Mouse (Mus musculus) heart, adult 8-10 months (tissue): ENCODE measurements around the gene C130050O18Rik. TPM values are rescaled to one million over a fixed set of nuclear protein-coding genes. Genes with fewer than 3 reads are reported as not detected.

Experiments used
- DNase-seq: peaks from one replicate; pipeline ENCODE4 v3.0.0; 2022; ENCODE audit warnings: low spot score
- total RNA-seq, 4 experiments: library from RNA; stranded (reverse); gene quantifications; 2 replicates each; pipeline ENCODE4 v1.2.4; 2022

Gene C130050O18Rik
- total RNA-seq, 4 experiments from 2014 or later = 0.49 to 1.2 (median 0.72) TPM

DNA sequence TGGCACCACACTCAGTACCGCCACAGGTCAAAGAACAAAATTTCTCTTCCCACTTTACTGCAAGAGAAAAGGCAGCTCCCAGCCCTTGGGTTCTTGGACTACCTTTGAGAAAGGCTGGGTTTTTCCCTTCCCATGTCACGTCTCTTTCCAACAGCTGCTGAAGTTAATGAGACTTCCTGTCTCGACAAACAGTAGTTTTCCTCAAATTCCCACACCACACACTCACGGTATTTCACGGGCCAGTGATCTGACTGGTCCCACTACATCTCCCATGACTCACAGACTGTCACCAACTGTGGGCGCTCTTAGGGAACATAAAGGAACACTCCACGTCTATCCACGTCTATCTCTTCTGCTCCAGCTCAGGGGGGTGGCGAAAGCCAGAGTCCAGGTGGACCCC, 20.1 kb downstream of the C130050O18Rik start:
- no peak for DNase-seq

DNA sequence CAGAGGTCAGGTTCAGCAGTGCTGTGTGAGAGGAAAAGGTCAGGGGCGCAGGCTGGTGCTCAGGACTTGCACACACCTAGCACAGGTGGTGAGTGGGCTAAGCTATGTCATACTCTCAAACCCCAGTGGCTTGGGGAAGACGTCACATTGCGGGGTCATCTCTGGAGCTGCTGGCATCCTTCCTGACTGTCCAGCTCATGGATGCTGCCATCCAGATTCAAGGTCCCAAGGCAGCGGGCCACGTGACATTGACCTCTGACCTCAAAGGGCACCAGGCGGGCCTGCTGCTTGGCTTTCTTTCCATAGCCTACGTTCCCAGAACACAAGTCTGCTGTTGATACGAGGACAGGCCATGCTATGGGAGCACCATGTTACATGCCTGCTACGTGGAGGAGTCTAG, 21.9 kb downstream of the C130050O18Rik start:
- no peak for DNase-seq

DNA sequence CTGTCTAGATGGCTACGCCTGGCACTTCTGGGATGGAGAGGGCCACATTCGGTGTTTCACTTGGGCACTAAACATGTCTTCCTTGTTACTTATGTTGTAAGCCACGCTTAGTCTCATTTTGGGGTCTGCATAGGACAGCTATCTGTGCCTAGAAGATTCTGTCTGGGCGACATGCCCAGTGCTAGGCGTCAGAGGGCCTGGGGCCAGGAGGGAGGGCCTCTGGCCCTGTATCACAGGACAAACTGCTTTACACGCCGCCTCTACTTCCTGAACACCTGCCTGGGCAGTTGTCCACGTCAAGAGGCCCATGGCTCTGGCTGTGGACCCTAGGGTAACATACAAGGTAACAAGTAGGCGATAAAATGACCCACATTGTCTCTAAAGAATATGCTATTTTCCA, 22.9 kb downstream of the C130050O18Rik start:
- no peak for DNase-seq

DNA sequence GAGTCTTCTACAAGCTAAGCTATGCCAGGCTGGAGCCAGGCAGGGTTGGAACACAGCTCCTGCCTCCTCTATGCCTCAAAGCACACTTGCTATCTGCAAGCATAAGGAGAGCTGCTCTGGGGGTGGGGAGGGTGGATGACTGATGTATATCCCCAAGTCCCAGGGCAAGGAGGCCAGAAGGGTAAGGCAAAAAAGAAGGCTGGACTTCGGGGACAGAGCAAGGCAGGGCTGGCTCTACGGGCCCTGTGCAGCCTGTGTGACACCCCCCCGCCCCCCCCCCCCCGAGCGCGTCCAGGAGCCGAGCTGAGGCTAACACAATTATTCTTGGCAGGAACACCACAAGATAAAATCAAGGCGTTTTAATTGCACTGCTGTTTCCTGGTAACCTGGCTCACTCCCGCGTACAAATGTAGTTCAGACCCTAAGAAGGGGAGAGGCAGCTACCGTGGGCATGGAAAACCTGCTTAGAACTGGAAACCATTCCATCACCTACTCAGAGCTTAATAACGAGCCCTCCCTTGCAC, 24.8 kb downstream of the C130050O18Rik start:
- DNase-seq = no peak

DNA sequence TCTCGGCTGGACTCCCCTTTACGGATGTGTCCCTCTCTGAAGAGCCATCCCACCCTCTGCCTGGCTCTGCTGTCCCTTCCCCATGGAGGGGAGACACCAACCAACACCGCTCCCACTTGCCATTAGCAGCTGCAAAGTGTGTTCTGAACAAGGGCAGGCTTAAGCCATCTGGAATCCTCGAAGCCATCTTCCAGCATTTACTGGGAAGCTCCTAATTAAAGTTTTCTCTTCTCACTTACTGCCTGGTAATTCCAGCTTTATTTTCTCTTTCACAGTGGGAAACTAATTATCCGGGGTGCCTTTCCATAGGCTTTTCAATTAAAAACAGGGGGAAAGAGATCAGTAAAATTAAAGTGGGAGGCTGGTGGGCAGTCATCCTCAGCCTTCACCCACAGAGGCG, 27.3 kb downstream of the C130050O18Rik start:
- no peak for DNase-seq

DNA sequence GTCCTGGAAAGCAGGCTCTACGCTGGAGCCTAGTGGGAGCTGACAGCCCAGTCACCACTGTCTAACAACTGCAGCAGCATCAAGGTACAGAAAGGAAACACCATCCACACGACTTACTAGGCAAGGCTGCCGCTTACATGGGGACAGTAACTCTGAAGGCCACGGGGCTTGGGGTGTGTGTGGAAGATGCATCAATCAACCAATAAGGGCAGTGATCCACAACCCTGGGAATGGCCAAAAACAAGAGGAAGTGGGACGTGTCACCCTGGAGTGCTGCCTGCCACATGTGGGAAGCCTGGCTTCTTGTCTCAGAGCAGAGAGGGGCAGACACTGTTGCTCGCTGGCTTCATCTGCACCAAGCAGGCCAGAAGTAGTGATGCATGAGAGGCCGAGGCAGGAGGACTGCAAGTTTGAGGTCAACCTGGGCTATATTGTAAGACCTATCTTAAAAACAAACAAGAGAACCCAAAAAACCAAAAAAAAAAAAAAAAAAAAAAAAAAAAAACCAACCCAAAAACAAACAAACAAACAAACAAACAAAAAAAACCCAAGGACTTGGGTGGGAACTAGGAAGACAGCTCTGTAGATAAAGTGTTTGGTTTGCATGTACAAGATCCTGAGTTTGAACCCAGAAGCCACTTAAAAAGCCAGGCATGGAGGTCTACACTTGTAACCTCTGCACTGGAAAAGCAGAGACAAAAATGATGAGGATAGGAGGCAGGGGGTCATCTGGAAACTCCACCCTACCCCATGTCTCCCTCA, 27.8 kb downstream of the C130050O18Rik start:
- no peak for DNase-seq

DNA sequence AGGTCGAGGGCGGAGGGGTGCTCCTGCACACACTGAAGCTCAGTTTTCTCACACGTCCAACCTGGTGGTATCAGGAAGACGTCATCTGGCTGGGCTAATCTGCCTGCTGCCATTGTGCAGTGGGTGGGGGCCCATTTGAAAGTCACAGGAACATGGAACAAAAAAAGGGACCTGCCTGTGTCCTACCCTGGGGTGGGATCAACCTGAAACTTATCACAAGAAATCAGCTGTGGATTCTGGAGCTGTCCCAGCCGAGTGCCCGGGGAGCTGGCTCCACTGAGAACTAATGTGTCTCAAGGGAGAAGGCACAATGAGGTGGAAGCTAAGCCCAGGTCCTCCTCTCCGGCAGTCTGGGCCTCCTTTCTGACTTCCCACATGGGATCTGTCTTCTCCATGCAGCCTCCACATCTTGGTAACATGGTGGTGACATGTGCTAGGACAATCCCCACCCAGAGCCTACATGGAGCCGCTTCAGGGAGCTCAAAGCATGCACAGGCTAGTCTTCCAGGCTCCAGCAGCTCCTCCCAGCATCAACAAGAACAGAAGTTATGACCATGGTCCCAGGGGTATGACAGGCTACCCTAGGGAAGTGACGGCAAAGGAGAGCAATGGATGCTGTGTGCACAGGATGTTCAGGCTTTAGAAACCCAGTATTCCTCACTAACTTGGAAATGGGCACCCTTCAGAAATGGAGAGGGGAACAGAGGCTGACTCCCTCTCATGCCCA, 28.9 kb downstream of the C130050O18Rik start:
- no peak for DNase-seq

DNA sequence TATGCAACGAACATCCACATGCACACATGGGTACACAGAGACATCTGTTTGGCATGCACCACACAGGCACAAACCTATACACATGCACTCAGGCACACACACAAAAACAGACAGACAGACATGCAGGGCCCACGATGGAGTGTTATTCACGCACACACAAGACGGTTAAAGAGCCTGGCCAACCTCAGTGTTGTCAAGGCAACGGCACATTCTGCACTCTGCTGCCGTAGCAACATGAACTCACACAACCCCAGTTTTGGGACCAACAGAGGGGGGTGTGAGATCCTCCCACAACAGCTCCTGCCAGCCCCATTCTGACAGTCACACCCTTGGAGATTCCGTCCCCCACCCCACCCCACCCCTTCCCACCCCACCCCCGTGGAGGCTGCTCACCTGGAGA, 29.9 kb downstream of the C130050O18Rik start:
- no peak for DNase-seq

DNA sequence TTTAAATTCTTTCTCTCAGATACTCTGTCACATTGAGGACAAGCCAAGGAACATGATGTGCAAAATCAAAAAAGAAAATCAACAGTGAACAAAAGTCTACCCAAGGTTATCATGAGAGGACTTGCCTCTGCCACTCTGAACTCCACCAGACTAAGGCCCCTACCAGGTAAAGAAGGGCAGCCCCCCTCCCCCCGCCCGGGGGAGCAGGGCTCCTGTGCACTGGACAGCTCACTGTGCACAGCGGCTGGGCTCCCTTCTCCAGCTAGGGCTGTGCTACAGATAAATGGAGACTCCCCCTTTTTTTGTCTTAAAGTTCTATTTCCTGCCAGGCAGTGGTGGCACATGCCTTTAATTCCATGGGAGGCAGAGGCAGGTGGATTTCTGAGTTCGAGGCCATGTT, 32.7 kb downstream of the C130050O18Rik start:
- no peak for DNase-seq

DNA sequence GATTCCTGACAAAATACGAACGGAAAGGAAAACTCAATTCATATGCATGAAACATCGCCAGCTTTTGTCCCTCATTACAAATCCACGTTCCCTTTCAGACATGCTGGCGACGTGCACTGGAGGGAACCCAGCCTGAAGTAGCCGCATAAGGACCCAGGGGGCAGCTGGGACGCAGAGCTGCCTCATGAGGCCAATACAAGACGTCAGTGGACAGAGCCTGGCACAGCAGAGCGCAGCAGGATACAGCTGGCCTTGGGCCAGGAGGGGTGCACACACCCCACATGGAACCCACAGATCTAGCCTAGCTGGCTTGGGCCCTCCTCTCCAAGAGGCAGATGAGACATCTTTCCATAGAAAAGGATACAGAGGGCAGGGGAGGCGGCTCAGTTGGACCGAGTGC, 33.4 kb downstream of the C130050O18Rik start:
- DNase-seq = no peak

DNA sequence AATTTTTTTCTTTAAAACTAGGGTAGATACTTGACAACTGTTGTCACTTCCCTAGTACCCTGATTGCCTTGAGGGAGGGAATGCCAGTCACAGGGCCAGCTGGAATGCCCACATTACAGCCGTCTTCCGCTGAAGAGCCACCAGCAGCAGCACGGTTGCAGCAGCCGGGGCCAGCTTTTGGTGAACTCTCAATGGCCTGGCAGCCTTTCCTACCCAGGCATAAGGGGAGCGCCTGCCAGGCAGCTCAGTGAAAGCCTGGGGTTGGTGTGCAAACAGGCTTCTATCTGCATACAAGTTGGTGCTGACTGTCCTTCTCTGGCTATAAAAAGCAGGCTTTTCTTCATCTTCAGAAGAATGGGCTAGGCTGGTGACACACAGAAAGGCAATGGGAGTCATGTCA, 35.4 kb downstream of the C130050O18Rik start:
- DNase-seq = no peak

DNA sequence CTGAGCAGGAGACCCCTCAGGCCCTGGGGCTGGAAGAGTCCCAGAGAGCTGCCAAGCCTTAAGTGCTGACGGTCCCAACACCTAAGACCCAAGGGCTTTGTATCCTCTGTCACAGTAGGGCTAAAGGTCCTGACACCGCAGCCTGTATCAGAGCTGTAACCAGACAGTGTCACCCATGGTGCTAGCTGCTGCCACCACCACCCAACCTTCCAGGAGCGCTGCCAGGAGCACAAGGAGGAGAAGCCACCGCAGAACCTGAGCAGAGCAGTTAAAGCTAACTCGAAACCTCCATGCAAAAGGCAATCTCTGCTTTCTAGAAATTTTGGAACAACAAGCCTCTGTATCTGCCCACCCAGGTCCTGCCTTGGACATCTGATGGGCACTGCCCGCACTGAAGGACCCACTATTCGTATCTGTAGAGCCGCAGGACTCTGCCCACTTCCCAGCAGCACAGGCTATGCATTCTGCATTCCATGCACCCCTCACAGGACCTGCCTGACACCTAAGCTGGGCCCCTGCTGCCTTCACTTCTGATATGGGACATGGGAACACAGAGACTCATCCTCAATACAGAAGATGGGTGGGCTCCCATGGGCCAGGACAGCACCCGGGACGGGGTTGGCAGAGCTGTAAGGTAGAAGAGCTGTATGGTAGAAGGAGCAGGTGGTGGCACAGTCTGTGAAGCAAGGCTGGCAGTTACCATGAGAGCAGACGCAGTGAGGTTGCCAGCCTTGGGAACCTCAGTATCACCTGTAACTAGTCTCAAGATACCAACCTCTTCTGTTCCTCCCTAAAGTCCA, 36.0 kb downstream of the C130050O18Rik start:
- DNase-seq = no peak

DNA sequence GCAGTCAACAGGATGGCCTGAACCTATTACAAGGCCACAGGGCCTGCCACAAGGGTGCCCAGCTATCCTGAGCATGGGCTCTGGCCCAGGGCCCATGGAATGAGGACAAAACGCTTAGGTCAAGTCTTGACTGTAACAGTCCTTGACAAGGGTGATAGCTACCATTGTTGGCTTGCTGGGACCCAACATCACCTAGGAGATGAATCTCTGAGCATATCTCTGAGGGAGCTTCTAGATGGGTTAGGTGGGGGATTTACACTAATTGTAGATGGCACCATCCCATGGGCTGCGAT, 36.6 kb downstream of the C130050O18Rik start:
- DNase-seq = no peak

DNA sequence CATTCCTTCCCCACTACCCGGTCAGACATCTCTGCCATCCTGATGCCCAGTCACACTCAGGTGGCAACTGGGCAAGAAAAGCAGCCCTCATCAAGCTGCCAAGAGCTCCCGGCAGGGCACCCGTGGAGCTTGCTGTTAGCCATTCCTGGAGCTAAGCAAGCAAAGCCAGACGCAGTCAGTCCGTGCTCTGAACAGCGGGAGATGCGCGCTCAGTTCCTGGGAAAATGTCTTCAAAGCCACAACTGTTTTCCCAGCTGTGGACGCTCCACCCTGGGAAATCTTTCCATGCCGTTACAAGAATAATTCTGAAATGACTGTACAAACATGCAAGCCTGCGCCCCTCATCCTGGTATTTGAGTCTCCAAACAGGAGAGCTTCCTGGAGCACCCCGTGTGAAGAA, 37.3 kb downstream of the C130050O18Rik start:
- no peak for DNase-seq

DNA sequence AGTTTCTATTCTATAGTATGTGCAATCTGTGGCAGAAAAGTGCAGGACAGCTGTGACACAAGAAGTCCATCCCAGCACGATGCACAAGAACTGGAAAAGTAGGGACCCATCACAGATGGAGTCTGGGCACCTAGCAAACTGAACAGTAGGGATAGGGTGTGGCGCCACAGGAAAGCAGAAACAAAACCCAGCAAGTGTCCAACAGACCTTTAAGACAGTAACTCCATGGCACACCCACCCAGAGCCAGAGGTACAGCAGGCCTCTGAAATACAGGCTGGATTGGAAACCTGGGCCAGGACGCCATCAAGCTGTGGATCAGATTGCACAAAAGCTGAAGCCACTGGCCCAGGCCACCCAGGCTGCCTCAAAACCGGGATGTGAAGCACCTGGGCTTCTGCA, 37.9 kb downstream of the C130050O18Rik start:
- DNase-seq = no peak

DNA sequence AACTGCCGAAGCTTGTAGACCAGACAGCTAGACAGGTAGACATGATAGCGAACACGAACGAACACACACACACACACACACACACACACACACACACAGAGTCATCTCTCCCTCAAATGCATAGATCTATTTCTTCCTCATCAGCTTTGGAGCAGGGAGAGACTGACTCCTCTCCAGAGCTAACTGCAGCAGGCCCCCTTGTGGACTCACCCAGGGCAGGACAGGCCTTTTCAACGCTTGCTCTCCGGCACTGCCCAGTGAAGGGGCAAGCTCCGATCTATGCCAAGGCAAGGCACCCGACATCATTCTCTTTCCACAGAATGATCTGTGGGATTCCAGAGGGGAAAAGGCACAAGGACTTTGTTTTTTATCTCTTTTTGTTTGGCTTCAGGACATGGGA, 40.2 kb downstream of the C130050O18Rik start:
- no peak for DNase-seq

DNA sequence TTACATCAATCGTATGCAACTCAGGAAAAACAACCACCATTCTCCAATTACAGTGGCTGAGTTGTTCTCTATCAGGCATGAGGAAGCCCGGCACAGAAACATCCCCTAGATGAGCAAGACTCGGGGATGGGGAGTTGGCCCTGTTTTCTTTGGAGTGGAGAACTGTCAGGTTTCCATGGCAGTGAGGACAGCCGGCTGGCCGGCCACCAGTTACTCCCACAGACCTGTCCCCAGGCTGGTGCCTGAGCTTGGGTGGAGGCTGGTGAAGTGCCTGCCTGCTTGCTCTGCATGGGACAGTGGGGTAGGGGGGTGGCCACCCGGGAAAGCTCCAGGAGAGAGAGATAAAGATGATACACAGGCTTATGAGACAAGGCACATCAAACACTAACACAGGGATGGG, 42.9 kb downstream of the C130050O18Rik start:
- no peak for DNase-seq

DNA sequence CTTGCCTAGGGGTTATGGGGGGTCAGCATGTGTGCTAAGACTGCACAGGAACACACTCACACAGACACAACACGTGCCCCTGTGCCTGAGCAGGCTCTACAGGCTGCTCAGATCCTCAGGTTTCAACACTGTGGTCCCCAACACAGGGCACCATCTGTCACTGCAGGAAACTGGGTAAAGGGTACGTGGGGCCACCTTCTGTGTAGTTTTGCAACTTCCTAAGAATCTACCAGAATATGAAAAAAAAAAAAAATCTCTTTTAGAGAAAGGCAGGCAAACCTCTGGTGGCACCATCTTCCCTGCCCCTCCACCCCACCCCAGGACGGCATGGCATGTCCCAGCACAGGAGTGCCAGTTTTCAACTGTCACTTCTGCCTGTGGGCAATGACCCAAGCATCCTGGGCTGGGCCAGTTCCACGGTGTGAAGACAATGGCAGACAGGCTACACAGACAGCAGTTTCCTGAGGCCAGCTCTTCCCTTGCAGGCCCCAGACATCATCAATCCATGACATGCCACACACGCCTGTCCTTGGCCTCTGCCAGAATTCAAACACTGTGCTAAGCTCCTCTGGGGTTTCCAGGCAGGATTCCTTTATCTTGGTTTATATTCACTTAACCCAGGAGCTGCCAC, 44.2 kb downstream of the C130050O18Rik start:
- DNase-seq = no peak

DNA sequence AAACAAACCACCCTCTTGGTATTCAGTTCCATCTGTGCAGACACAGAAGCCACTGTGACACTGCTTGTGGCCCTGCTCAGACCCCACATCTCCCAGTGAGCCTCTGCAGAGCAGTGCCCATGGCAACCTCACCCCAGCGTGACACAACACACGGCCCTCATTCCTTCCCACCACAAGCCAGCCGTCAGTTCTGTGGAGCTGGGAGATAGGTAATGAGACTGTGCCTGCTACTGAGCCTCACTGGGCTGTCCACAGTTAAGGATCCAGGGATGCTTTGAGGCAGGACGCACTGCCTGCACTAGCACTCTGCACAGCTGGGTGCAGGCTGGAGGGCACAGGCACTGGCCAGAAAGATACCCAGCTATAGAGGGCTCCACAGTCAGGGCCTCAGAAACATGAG, 44.8 kb downstream of the C130050O18Rik start:
- DNase-seq = no peak

DNA sequence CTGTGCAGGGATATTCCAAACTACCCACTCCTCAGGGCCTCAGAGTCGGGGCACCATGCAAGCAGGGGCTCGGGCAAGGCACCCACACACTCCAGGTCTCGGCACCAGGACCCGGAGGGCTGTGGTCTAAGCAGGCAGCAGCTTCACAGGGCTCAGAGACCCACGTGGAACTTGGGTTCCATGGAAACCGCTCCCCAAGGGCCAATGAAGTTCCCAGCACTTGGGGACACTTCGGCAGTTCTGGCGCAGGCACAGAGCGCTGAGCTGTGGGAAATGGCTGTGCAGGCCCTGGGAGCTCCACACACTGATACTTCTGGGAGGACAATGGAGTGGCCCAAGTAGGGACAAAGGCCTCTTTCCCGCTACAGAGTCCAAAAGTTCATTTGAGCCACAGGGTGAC, 48.0 kb downstream of the C130050O18Rik start:
- no peak for DNase-seq

DNA sequence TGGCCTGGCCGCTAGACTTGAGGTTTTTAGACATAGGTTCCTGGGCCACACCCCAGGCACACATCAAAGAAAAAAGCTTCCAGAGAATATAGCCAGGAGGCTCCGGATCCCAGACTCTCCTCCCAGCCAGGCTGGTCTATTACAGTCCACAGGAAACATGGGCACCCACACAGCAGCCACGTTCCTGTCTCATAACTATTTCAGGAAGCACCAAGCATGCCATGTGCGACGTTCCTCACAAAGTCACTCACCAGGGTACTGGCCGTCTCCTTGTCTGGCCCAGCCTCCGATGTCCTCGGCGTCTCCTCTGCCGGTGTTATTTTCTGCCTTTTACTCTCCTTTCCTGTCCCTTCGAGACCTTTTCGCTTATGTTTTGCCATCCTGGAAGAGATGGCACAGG, 50.1 kb downstream of the C130050O18Rik start:
- DNase-seq = no peak

DNA sequence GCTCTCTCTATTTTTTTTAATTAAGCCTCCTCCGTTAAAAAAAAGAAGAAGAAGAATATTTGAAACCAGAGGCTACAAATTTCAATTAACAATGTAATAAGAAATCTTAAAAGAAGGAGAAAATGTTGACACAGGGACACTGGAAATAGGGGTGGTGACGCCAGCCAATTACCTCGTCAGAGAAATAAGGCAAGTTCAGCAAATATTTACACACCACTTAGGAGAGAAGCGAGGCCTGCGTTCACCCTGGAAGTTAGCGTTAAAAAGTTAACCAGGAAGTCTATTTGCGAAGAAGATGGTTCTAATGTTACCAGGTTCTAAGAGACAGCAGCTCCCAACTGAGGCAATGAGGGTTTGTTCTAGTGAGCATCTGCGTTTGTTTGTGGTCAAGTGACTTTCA, 52.2 kb downstream of the C130050O18Rik start:
- no peak for DNase-seq
